Comparison of ENCODE assay signal across 26 mouse cellular contexts in the genomic region with DNA sequence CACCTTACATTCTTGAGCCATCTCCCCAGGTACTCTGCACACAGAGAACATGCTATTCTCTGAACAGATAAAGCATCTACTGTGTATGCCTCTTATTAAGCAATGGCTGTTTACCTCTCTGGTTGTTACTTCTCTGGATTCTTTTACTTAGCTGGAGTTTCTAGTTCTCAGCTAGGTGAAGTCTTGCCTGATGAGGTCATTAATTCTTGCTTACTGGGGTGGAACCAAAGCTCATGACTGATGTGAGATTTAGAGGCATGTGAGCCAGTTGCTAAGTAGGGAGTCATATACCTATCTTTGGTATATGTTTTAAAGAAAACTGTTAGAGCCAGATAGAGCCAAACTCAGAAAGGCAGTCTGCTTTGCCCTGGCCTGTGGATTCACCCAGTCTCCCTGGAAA.
DNase-seq lines count a peak whose midpoint lies in the region; ATAC-seq and TF ChIP-seq lines count a peak whose summit lies in the region.
"Had no signal": no experiment of that assay in that cellular context is flagged by ENCODE, and none has a peak within 500 bp of the region (broad histone marks: within the 10 kb centered on the region; RNA-seq: fewer than 3 reads in every experiment).

No protein-coding gene starts in this region.

- DNase-seq in embryonic facial prominence, embryonic 14.5 days (ENCODE audit: low spot score), result peak; percentile 10
- DNase-seq in embryonic facial prominence, embryonic 10.5 days (ENCODE audit: low spot score), result no peak
- DNase-seq in 3T3-L1 (ENCODE audit: low read depth, low spot score), result peak; percentile 55
- DNase-seq in kidney, adult 2 months, result peak; percentile 71
- peak; percentile 54 for DNase-seq in kidney, postnatal 0 days (ENCODE audit: low spot score)
- no peak for DNase-seq in forebrain, embryonic 10.5 days (ENCODE audit: extremely low spot score, low spot score)
- DNase-seq: adrenal gland, adult 2 months; cerebellum, adult 11 months; cerebellum, postnatal 14 days; gastrocnemius, postnatal 14 days; heart, adult 11 months; heart, postnatal 36 days; layer of hippocampus, adult 9-11 months; right cerebral cortex, adult 18-20 months; right cerebral cortex, postnatal 4 days; thymus, postnatal 25 days had no signal

- no peaks in the 10 kb centered on the region for H3K4me1 ChIP-seq in embryonic facial prominence, embryonic 14.5 days (ENCODE audit: control insufficient read depth, insufficient read depth, low read length)
- H3K4me1 ChIP-seq in embryonic facial prominence, embryonic 10.5 days, result no peaks in the 10 kb centered on the region
- peaks cover 16% of the 10 kb centered on the region for H3K4me1 ChIP-seq in kidney, adult 2 months (ENCODE audit: control insufficient read depth, insufficient read depth, low read length)
- H3K4me1 ChIP-seq in kidney, postnatal 0 days (replicated peaks; ENCODE audit: insufficient read depth, low read length), result no peaks in the 10 kb centered on the region; the same call in 1 of the 2 replicates
- H3K4me1 ChIP-seq in hindbrain, embryonic 13.5 days (replicated peaks), result peaks cover 14% of the 10 kb centered on the region
- H3K4me1 ChIP-seq in forebrain, embryonic 10.5 days, result 0 out of 2 replicates have a peak, but pooled peaks cover 5% of the 10 kb centered on the region
- H3K4me1 ChIP-seq: embryonic facial prominence, embryonic 13.5 days; forebrain, embryonic 15.5 days; hindbrain, embryonic 15.5 days; lung, embryonic 15.5 days; stomach, embryonic 15.5 days had no signal

- H3K4me2 ChIP-seq in embryonic facial prominence, embryonic 14.5 days (ENCODE audit: low read depth, low read length), result no peak overlapping the region
- H3K4me2 ChIP-seq in kidney, postnatal 0 days (ENCODE audit: low read length), result no peak overlapping the region
- H3K4me2 ChIP-seq in hindbrain, embryonic 13.5 days, result no peak overlapping the region
- H3K4me2 ChIP-seq: embryonic facial prominence, embryonic 13.5 days; forebrain, embryonic 15.5 days; heart, embryonic 12.5 days; hindbrain, embryonic 15.5 days; lung, embryonic 15.5 days; neural tube, embryonic 15.5 days; stomach, embryonic 15.5 days had no signal

- H3K27ac ChIP-seq in embryonic facial prominence, embryonic 14.5 days (replicated peaks; ENCODE audit: low read depth, low read length), result no peak overlapping the region
- H3K27ac ChIP-seq in embryonic facial prominence, embryonic 10.5 days (replicated peaks), result no peak overlapping the region
- H3K27ac ChIP-seq in kidney, adult 2 months (ENCODE audit: insufficient read depth, low read depth, low read length), result peak overlapping the region; percentile 68
- no peak overlapping the region; the same call in 1 of the 2 replicates for H3K27ac ChIP-seq in kidney, postnatal 0 days
- H3K27ac ChIP-seq in hindbrain, embryonic 13.5 days, result no peak overlapping the region
- H3K27ac ChIP-seq in forebrain, embryonic 10.5 days, result no peak overlapping the region
- H3K27ac ChIP-seq: embryonic facial prominence, embryonic 13.5 days; forebrain, embryonic 15.5 days; hindbrain, embryonic 15.5 days; liver, embryonic 14.5 days; lung, embryonic 15.5 days; midbrain, embryonic 10.5 days; neural tube, embryonic 15.5 days; stomach, embryonic 15.5 days had no signal

- no peak for TF ChIP-seq CTCF in kidney, adult 2 months (conservative IDR thresholded peaks at IDR 0.05; ENCODE audit: insufficient read depth, insufficient read length, low read depth, low read length)
- no peak for TF ChIP-seq CTCF in kidney, postnatal 0 days (IDR thresholded peaks at IDR 0.05; ENCODE audit: low read depth)

- no peaks in the 10 kb centered on the region for H3K36me3 ChIP-seq in embryonic facial prominence, embryonic 14.5 days (ENCODE audit: control insufficient read depth, insufficient read depth, low read length)
- no peaks in the 10 kb centered on the region for H3K36me3 ChIP-seq in embryonic facial prominence, embryonic 10.5 days (replicated peaks)
- no peaks in the 10 kb centered on the region for H3K36me3 ChIP-seq in kidney, adult 2 months (ENCODE audit: control insufficient read depth, insufficient read depth, low read length)
- H3K36me3 ChIP-seq in kidney, postnatal 0 days (ENCODE audit: insufficient read depth, low read length), result no peaks in the 10 kb centered on the region
- no peaks in the 10 kb centered on the region for H3K36me3 ChIP-seq in hindbrain, embryonic 13.5 days
- H3K36me3 ChIP-seq in forebrain, embryonic 10.5 days (replicated peaks), result no peaks in the 10 kb centered on the region
- H3K36me3 ChIP-seq: embryonic facial prominence, embryonic 13.5 days; forebrain, embryonic 15.5 days; heart, embryonic 12.5 days; hindbrain, embryonic 15.5 days; lung, embryonic 15.5 days; midbrain, embryonic 10.5 days; neural tube, embryonic 15.5 days; stomach, embryonic 15.5 days had no signal

- ATAC-seq in embryonic facial prominence, embryonic 14.5 days (ENCODE audit: low read depth), result peak; percentile 33; the same call in 1 of the 2 replicates
- ATAC-seq in kidney, postnatal 0 days (replicated peaks; ENCODE audit: low FRiP score, low read depth), result peak; percentile 78
- no peak for ATAC-seq in hindbrain, embryonic 13.5 days (ENCODE audit: low FRiP score)
- ATAC-seq: forebrain, embryonic 15.5 days had no signal

- H3K9me3 ChIP-seq in embryonic facial prominence, embryonic 14.5 days (ENCODE audit: control insufficient read depth, low read length), result no peaks in the 10 kb centered on the region
- no peaks in the 10 kb centered on the region for H3K9me3 ChIP-seq in embryonic facial prominence, embryonic 10.5 days
- no peaks in the 10 kb centered on the region for H3K9me3 ChIP-seq in kidney, postnatal 0 days (replicated peaks; ENCODE audit: low read length)
- no peaks in the 10 kb centered on the region for H3K9me3 ChIP-seq in hindbrain, embryonic 13.5 days
- no peaks in the 10 kb centered on the region for H3K9me3 ChIP-seq in forebrain, embryonic 10.5 days
- H3K9me3 ChIP-seq: embryonic facial prominence, embryonic 13.5 days; forebrain, embryonic 15.5 days; heart, embryonic 12.5 days; hindbrain, embryonic 15.5 days; lung, embryonic 15.5 days; midbrain, embryonic 10.5 days; neural tube, embryonic 15.5 days; stomach, embryonic 15.5 days had no signal

- no peak overlapping the region for H3K4me3 ChIP-seq in embryonic facial prominence, embryonic 14.5 days (ENCODE audit: low read depth, low read length)
- H3K4me3 ChIP-seq in embryonic facial prominence, embryonic 10.5 days, result no peak overlapping the region
- H3K4me3 ChIP-seq in kidney, adult 2 months (ENCODE audit: insufficient read depth, low read depth, low read length), result no peak overlapping the region
- no peak overlapping the region for H3K4me3 ChIP-seq in kidney, postnatal 0 days (replicated peaks; ENCODE audit: low read depth, low read length)
- H3K4me3 ChIP-seq in hindbrain, embryonic 13.5 days, result no peak overlapping the region
- H3K4me3 ChIP-seq in forebrain, embryonic 10.5 days, result no peak overlapping the region
- H3K4me3 ChIP-seq: embryonic facial prominence, embryonic 13.5 days; forebrain, embryonic 15.5 days; heart, embryonic 12.5 days; hindbrain, embryonic 15.5 days; lung, embryonic 15.5 days; midbrain, embryonic 10.5 days; neural tube, embryonic 15.5 days; stomach, embryonic 15.5 days had no signal

- no peaks in the 10 kb centered on the region for H3K27me3 ChIP-seq in embryonic facial prominence, embryonic 14.5 days (replicated peaks; ENCODE audit: control insufficient read depth, insufficient read depth, low read length)
- no peaks in the 10 kb centered on the region for H3K27me3 ChIP-seq in embryonic facial prominence, embryonic 10.5 days (replicated peaks; ENCODE audit: low read depth, poor library complexity, severe bottlenecking)
- H3K27me3 ChIP-seq in kidney, adult 2 months (replicated peaks; ENCODE audit: control insufficient read depth, insufficient read depth, low read length), result no peaks in the 10 kb centered on the region
- H3K27me3 ChIP-seq in kidney, postnatal 0 days (ENCODE audit: insufficient read depth, low read length), result no peaks in the 10 kb centered on the region
- no peaks in the 10 kb centered on the region for H3K27me3 ChIP-seq in hindbrain, embryonic 13.5 days
- H3K27me3 ChIP-seq in forebrain, embryonic 10.5 days (ENCODE audit: poor library complexity, severe bottlenecking), result no peaks in the 10 kb centered on the region
- H3K27me3 ChIP-seq: embryonic facial prominence, embryonic 13.5 days; forebrain, embryonic 15.5 days; heart, embryonic 12.5 days; hindbrain, embryonic 15.5 days; lung, embryonic 15.5 days; neural tube, embryonic 15.5 days; stomach, embryonic 15.5 days had no signal

- TF ChIP-seq POLR2A in kidney, adult 2 months (IDR thresholded peaks at IDR 0.05; ENCODE audit: low read depth, low read length), result no peak

- no peak overlapping the region for H3K9ac ChIP-seq in embryonic facial prominence, embryonic 14.5 days (ENCODE audit: low read depth, low read length)
- no peak overlapping the region for H3K9ac ChIP-seq in kidney, postnatal 0 days (ENCODE audit: low read depth, low read length)
- no peak overlapping the region for H3K9ac ChIP-seq in hindbrain, embryonic 13.5 days
- H3K9ac ChIP-seq: embryonic facial prominence, embryonic 13.5 days; forebrain, embryonic 15.5 days; heart, embryonic 12.5 days; hindbrain, embryonic 15.5 days; liver, embryonic 14.5 days; lung, embryonic 15.5 days; neural tube, embryonic 15.5 days; stomach, embryonic 15.5 days had no signal

Comparison
In these comparisons a context has a peak if more than half of its experiments do, and no peak if none do; other contexts are left out.
1. DNase-seq: peak in embryonic facial prominence, embryonic 14.5 days (single experiment), 3T3-L1 (single experiment), kidney, adult 2 months (single experiment) and kidney, postnatal 0 days (single experiment); none in embryonic facial prominence, embryonic 10.5 days (single experiment) and forebrain, embryonic 10.5 days (single experiment).